Mouse (Mus musculus) kidney, embryonic 14.5 days (tissue): ENCODE data around the gene Tfec. TPM values are rescaled to one million over a fixed set of nuclear protein-coding genes. Genes with fewer than 3 reads are reported as not detected.

Experiments used
- ATAC-seq: fragments of 200-750 bp; cut with Nextera tagmentation; 2 replicates; pipeline ENCODE4 v1.8.0; 2017; ENCODE audit warnings: moderate number of reproducible peaks, mild to moderate bottlenecking, moderate TSS enrichment, moderate library complexity; ENCODE audit not compliant: low FRiP score, low TSS enrichment
- H3K27ac ChIP-seq: fragments of 300-500 bp; sonication (generic); 2 replicates; pipeline ENCODE4 v1.5.1; 2014; ENCODE audit warnings: low read depth, mild to moderate bottlenecking, low read length, moderate library complexity, mixed read lengths
- H3K27me3 ChIP-seq: fragments of 300-500 bp; sonication (generic); 2 replicates; pipeline ENCODE4 v1.6.1; 2014; ENCODE audit warnings: mild to moderate bottlenecking, low read length; ENCODE audit not compliant: control insufficient read depth, insufficient read depth
- H3K36me3 ChIP-seq: fragments of 300-500 bp; sonication (generic); 2 replicates; pipeline ENCODE4 v1.6.1; 2014; ENCODE audit warnings: low read length, mixed read lengths; ENCODE audit not compliant: control insufficient read depth, insufficient read depth
- H3K4me1 ChIP-seq: fragments of 300-500 bp; sonication (generic); 2 replicates; pipeline ENCODE4 v1.6.1; 2014; ENCODE audit warnings: low read length, mixed read lengths; ENCODE audit not compliant: control insufficient read depth, insufficient read depth
- H3K4me2 ChIP-seq: fragments of 300-500 bp; sonication (generic); replicated peaks from 2 replicates; pipeline ENCODE4 v1.6.1; 2014; ENCODE audit warnings: low read depth, mild to moderate bottlenecking, low read length
- H3K4me3 ChIP-seq: fragments of 300-500 bp; sonication (generic); 2 replicates; pipeline ENCODE4 v1.5.1; 2014; ENCODE audit warnings: mild to moderate bottlenecking, low read length
- H3K9ac ChIP-seq: fragments of 300-500 bp; sonication (generic); 2 replicates; pipeline ENCODE4 v1.6.1; 2014; ENCODE audit warnings: low read depth, mild to moderate bottlenecking, low read length, moderate library complexity
- H3K9me3 ChIP-seq: fragments of 300-500 bp; sonication (generic); 2 replicates; pipeline ENCODE4 v1.6.1; 2016; ENCODE audit warnings: low read length; ENCODE audit not compliant: control insufficient read depth
- WGBS: fragments of 180-500 bp; shearing (Covaris S2); extraction: QIAGEN DNeasy Blood & Tissue Kit; methylation state at CpG from one replicate; pipeline ENCODE4 v1.1.7; 2014; 5-methylcytosine and 5-hydroxymethylcytosine counted together
- polyA plus RNA-seq: library from polyadenylated mRNA; unstranded; fragments of >200 nt; fragmentation: Nextera tagmentation; extraction: Ambion mirVana; gene quantifications from 2 replicates; pipeline ENCODE4 v1.2.1, GENCODE M21; 2014

The Tfec gene
- polyA plus RNA-seq, 1 experiment from 2014 or later = 1.9 TPM

- no peak for ATAC-seq
- 67% methylated on average over 2 of the region's 2 CpGs for WGBS
- no peak overlapping the region for H3K9ac ChIP-seq
- H3K4me3 ChIP-seq = no peak overlapping the region
- no peaks in the 10 kb centered on the region for H3K36me3 ChIP-seq
- no peaks in the 10 kb centered on the region for H3K9me3 ChIP-seq
- H3K4me1 ChIP-seq = no peaks in the 10 kb centered on the region
- H3K27ac ChIP-seq = no peak overlapping the region
- H3K27me3 ChIP-seq = no peaks in the 10 kb centered on the region
- H3K4me2 ChIP-seq = no peak overlapping the region
Observed at GRCm38 (mm10) chr6:16870067-16870466, 28.2 kb downstream of the Tfec start.

GRCm38 (mm10) chr6:16868314-16868713, 29.9 kb downstream of the Tfec start:
- Histone ChIP-seq H3K9me3 (no peaks in the 10 kb centered on the region), H3K9ac (no peak overlapping the region), H3K27me3 (no peaks in the 10 kb centered on the region), H3K4me2 (no peak overlapping the region), H3K36me3 (no peaks in the 10 kb centered on the region), H3K27ac (no peak overlapping the region), H3K4me3 (no peak overlapping the region), H3K4me1 (no peaks in the 10 kb centered on the region)
- 71% methylated on average over 2 of the region's 2 CpGs for WGBS
- no peak for ATAC-seq

- no peak overlapping the region for H3K4me3 ChIP-seq
- WGBS = 87% methylated on average over 6 of the region's 6 CpGs
- H3K36me3 ChIP-seq = no peaks in the 10 kb centered on the region
- no peaks in the 10 kb centered on the region for H3K9me3 ChIP-seq
- no peak overlapping the region for H3K4me2 ChIP-seq
- H3K27ac ChIP-seq = no peak overlapping the region
- ATAC-seq = no peak
- no peaks in the 10 kb centered on the region for H3K4me1 ChIP-seq
- no peaks in the 10 kb centered on the region for H3K27me3 ChIP-seq
- H3K9ac ChIP-seq = no peak overlapping the region
Observed at GRCm38 (mm10) chr6:16862753-16863508, 35.3 kb downstream of the Tfec start.

- WGBS = 88% methylated on average over 3 of the region's 3 CpGs
- no peak overlapping the region for H3K4me3 ChIP-seq
- H3K9ac ChIP-seq = no peak overlapping the region
- H3K36me3 ChIP-seq = no peaks in the 10 kb centered on the region
- no peaks in the 10 kb centered on the region for H3K27me3 ChIP-seq
- no peaks in the 10 kb centered on the region for H3K4me1 ChIP-seq
- H3K4me2 ChIP-seq = no peak overlapping the region
- H3K9me3 ChIP-seq = no peaks in the 10 kb centered on the region
- H3K27ac ChIP-seq = no peak overlapping the region
- ATAC-seq = no peak
Observed at GRCm38 (mm10) chr6:16862050-16862449, 36.2 kb downstream of the Tfec start.

- Histone ChIP-seq H3K36me3 (no peaks in the 10 kb centered on the region), H3K4me2 (no peak overlapping the region), H3K9ac (no peak overlapping the region), H3K27ac (no peak overlapping the region), H3K9me3 (no peaks in the 10 kb centered on the region), H3K4me3 (no peak overlapping the region), H3K4me1 (no peaks in the 10 kb centered on the region), H3K27me3 (no peaks in the 10 kb centered on the region)
- WGBS = 87% methylated on average over 7 of the region's 7 CpGs
- no peak for ATAC-seq
Observed at GRCm38 (mm10) chr6:16855879-16856545, 42.2 kb downstream of the Tfec start.

GRCm38 (mm10) chr6:16854977-16855376, 43.3 kb downstream of the Tfec start:
- H3K4me2 ChIP-seq = no peak overlapping the region
- H3K36me3 ChIP-seq = no peaks in the 10 kb centered on the region
- no peak overlapping the region for H3K9ac ChIP-seq
- H3K4me1 ChIP-seq = no peaks in the 10 kb centered on the region
- H3K9me3 ChIP-seq = no peaks in the 10 kb centered on the region
- no peak for ATAC-seq
- H3K4me3 ChIP-seq = no peak overlapping the region
- H3K27me3 ChIP-seq = no peaks in the 10 kb centered on the region
- WGBS = 84% methylated on average over 9 of the region's 9 CpGs
- no peak overlapping the region for H3K27ac ChIP-seq

- H3K4me2 ChIP-seq = no peak overlapping the region
- H3K4me3 ChIP-seq = no peak overlapping the region
- ATAC-seq = no peak
- no peaks in the 10 kb centered on the region for H3K9me3 ChIP-seq
- WGBS = 90% methylated on average over 7 of the region's 7 CpGs
- H3K4me1 ChIP-seq = no peaks in the 10 kb centered on the region
- no peaks in the 10 kb centered on the region for H3K36me3 ChIP-seq
- H3K27ac ChIP-seq = no peak overlapping the region
- no peak overlapping the region for H3K9ac ChIP-seq
- no peaks in the 10 kb centered on the region for H3K27me3 ChIP-seq
Observed at GRCm38 (mm10) chr6:16846521-16846920, 51.7 kb downstream of the Tfec start.

- no peak for ATAC-seq
- Histone ChIP-seq H3K27ac (no peak overlapping the region), H3K27me3 (no peaks in the 10 kb centered on the region), H3K9ac (no peak overlapping the region), H3K4me3 (no peak overlapping the region), H3K9me3 (no peaks in the 10 kb centered on the region), H3K36me3 (no peaks in the 10 kb centered on the region), H3K4me2 (no peak overlapping the region), H3K4me1 (no peaks in the 10 kb centered on the region)
- WGBS = 82% methylated on average over 1 of the region's 1 CpGs
Observed at GRCm38 (mm10) chr6:16835631-16836030, 62.6 kb downstream of the Tfec start.

GRCm38 (mm10) chr6:16828304-16828703, 69.9 kb downstream of the Tfec start:
- no peak for ATAC-seq
- Histone ChIP-seq H3K9ac (no peak overlapping the region), H3K4me3 (no peak overlapping the region), H3K27ac (no peak overlapping the region), H3K4me1 (no peaks in the 10 kb centered on the region), H3K9me3 (no peaks in the 10 kb centered on the region), H3K27me3 (no peaks in the 10 kb centered on the region), H3K36me3 (no peaks in the 10 kb centered on the region), H3K4me2 (no peak overlapping the region)
